Mouse (Mus musculus) retina, embryonic 14.5 days (tissue): Measurements from ENCODE around the gene Pmf1.
"Not testable (repeated sequence)": the region's sequence is repeated elsewhere in the genome, so short reads cannot be mapped to it uniquely, and the experiment has no call there.

Experiments used
- DNase-seq: peaks from one replicate; pipeline ENCODE4 v3.0.0-alpha.2; 2015; ENCODE audit warnings: low spot score

Gene Pmf1

DNA sequence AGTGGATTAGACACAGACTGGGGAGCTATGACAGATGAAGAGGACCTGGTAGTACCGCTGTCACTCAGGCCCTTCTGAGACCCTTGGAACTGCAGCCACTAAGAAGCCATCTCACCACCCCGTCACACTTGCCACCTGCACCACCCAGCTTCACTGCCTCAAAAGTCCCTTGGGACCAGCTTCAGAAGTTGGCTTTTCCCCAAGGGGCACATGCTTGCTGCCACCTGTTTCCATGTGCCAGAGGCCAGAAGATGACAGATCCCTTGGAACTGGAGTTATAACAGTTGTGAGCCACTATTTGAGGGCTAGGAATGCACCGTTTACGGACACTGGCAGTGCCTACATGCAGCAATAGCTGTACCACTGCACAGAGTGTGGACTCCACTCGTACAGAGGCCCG is 14.8 kb downstream of the Pmf1 start:
- no peak for DNase-seq

DNA sequence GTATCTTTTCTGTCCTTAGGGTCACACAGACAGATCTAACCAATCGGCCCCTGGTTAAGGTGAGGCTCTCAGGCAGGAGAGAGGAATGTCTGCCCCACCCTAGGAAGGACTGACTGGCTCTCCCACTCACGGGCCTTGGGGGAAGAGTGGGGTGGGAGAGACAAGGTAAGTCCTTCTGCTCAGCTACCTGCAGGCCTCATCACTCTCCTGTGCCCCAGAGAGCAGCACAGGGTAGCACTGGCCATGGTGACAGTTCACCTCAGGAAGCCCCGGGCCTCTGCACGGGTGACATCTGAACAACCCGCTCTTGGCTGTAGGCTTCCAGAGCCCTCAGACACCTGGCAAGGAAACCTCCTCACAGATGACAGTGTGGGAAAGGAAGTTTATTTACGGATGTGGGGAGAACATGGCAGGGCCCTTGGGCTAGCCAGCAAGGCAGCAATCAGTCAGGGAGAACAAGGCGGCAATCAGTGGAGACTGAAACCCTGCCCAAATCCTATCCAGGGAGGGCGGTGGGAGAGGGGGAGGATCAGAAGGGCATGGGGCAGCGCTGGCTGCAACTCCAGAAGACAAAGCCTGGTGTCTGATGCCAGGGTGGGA is 16.3 kb downstream of the Pmf1 start:
- DNase-seq = no peak

DNA sequence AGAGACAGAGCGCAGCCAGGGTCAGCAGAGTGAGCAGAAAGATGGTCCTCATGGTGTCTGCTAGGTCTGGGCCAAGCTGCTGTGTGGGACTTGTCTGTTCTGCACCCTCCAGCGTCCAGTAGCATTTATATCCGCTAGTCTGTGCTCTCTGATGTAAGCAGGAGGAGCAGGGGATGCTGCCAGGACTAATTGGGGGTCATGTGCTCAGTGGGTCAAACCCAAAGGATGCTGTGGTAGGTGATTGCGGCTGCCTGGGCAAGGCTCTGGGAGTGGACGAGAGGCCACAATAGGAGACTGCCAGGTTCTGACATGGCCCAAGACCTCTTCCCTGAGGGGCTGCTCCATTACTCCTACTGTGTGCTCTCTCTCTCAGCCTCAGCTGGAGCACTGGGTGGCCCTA is 25.8 kb downstream of the Pmf1 start, which contains the start of gene Bglap:
Bglap (minus strand) TSS at position 101 of the 400 bp plus-strand sequence.
- no peak for DNase-seq

DNA sequence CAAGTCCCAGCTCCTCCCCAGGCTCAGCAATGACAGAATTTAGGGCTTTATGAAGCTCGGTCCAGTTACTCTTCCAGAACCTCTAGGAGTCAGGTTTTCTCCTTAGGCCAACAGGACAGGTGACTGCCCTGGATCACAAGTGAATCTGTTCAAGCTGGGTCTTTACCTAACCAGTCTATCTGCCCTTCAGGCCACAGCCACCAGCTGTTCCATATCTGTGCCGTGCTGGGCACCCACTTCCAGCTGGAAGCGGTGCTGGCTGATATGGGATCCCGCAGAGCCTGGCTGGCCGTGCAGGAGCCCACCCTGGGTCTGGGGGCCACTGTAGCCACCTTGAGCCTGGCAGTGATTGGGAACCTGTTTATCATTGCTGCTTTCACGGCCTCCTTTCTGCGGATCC is 27.7 kb downstream of the Pmf1 start:
- DNase-seq = not testable (repeated sequence)

DNA sequence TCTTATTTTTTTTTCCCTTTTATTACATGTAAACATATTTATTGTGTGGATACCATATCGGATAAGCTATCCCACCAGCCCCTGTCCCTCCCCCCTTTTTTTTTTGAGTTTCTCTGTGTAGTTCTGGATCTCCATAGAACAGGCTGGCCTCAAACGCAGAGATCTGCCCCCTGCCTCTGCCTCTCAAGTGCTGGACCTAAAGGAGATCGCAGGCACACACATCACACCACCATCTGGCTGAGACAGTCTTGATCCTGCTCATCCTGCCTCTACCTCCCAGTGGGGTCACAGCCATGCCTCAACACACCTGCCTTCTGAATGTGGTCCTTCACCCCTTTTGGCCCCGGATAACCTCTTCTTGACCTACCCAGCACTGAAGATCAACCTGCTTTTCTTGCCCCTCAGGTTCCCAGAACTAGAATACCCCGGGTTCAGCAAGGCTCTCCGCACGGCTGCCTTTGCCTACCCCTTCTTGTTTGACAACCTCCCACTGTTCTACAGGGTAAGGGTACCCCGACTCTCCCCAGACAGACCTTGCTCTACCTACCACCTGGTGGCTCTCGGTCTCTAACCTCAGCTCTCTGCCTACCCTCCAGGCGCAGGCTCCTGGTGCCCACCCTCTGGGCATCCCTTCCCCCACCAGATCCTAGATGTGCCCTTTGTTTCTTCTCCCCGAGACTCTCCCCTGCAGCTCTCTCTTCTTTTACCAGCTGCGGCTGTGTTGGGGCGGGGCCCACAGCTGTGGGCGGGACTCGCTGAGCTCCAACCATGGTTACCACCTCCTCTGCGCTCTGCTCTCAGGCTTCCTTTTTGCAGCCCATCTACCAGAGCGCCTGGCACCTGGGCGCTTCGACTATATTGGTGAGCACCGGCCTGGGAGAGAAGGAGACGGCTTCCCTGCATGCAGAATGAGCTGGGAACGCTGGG is 28.5 kb downstream of the Pmf1 start:
- DNase-seq = peak; percentile 69

DNA sequence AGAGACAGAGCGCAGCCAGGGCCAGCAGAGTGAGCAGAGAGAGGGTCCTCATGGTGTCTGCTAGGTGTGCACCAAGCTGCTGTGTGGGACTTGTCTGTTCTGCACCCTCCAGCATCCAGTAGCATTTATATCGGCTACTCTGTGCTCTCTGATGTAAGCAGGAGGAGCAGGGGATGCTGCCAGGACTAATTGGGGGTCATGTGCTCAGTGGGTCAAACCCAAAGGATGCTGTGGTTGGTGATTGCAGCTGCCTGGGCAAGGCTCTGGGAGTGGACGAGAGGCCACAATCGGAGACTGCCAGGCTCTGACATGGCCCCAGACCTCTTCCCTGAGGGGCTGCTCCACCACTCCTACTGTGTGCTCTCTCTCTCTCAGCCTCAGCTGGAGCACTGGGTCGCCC is 31.5 kb downstream of the Pmf1 start, which contains the start of gene Bglap2:
Bglap2 (minus strand) TSS at position 101 of the 400 bp plus-strand sequence.
- not testable (repeated sequence) for DNase-seq

DNA sequence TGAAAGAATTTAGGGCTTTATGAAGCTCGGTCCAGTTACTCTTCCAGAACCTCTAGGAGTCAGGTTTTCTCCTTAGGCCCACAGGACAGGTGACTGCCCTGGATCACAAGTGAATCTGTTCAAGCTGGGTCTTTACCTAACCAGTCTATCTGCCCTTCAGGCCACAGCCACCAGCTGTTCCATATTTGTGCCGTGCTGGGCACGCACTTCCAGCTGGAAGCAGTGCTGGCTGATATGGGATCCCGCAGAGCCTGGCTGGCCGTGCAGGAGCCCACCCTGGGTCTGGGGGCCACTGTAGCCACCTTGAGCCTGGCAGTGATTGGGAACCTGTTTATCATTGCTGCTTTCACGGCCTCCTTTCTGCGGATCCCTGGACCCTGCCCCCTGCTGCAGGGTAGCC is 33.5 kb downstream of the Pmf1 start:
- not testable (repeated sequence) for DNase-seq

DNA sequence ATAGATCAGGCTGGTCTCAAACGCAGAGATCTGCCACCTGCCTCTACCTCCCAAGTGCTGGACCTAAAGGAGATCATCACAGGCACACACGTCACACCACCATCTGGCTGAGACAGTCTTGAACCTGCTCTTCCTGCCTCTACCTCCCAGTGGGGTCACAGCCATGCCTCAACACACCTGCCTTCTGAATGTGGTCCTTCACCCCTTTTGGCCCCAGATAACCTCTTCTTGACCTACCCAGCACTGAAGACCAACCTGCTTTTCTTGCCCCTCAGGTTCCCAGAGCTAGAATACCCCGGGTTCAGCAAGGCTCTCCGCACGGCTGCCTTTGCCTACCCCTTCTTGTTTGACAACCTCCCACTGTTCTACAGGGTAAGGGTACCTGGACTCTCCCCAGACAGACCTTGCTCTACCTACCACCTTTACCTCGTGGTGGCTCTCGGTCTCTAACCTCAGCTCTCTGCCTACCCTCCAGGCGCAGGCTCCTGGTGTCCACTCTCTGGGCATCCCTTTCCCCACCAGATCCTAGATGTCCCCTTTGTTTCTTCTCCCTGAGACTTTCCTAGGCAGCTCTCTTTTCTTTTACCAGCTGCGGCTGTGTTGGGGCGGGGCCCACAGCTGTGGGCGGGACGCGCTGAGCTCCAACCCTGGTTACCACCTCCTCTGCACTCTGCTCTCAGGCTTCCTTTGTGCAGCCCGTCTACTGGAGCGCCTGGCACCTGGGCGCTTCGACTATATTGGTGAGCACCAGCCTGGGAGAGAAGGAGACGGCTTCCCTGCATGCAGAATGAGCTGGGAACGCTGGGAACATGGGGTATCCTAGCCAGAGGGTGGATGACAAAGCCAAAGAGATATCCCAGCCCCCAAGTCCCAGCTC is 34.1 kb downstream of the Pmf1 start:
- DNase-seq = peak; percentile 66

DNA sequence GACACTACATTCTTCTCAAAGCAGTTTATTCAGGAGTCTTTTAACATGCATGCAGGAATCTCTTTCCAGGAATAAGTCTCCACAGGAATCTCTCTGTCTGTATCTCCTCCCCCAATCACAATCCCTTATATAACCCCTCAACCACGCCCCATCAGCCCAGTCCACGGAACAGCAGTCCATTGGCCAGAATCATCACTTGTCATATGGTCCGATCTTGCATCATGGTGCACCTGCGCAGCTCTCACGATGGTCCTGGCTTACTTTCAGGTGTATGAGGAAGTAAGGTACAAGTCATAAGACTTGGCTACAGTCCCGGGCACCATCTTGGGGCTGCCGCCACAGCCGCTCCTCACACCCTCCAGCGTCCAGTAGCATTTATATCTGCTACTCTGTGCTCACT is 37.5 kb downstream of the Pmf1 start, which contains the start of gene Bglap3:
Bglap3 (minus strand) TSS at position 101 of the 400 bp plus-strand sequence.
- DNase-seq = not testable (repeated sequence)

DNA sequence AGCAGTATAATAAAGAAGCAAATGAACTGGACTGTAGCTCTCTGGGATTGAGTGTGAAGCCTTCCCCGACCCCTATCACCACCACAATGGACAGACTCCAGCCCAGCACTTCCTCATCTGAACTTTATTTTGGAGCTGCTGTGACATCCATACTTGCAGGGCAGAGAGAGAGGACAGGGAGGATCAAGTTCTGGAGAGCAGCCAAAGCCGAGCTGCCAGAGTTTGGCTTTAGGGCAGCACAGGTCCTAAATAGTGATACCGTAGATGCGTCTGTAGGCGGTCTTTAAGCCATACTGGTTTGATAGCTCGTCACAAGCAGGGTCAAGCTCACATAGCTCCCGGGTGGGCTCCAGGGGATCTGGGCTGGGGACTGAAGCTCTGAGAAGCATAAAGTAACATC is 41.6 kb downstream of the Pmf1 start:
- not testable (repeated sequence) for DNase-seq

DNA sequence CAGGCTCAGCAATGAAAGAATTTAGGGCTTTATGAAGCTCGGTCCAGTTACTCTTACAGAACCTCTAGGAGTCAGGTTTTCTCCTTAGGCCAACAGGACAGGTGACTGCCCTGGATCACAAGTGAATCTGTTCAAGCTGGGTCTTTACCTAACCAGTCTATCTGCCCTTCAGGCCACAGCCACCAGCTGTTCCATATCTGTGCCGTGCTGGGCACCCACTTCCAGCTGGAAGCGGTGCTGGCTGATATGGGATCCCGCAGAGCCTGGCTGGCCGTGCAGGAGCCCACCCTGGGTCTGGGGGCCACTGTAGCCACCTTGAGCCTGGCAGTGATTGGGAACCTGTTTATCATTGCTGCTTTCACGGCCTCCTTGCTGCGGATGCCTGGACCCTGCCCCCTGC is 42.6 kb downstream of the Pmf1 start:
- DNase-seq = not testable (repeated sequence)

DNA sequence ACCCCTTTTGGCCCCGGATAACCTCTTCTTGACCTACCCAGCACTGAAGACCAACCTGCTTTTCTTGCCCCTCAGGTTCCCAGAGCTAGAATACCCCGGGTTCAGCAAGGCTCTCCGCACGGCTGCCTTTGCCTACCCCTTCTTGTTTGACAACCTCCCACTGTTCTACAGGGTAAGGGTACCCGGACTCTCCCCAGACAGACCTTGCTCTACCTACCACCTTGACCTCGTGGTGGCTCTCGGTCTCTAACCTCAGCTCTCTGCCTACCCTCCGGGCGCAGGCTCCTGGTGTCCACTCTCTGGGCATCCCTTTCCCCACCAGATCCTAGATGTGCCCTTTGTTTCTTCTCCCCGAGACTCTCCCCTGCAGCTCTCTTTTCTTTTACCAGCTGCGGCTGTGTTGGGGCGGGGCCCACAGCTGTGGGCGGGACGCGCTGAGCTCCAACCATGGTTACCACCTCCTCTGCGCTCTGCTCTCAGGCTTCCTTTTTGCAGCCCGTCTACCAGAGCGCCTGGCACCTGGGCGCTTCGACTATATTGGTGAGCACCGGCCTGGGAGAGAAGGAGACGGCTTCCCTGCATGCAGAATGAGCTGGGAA is 43.2 kb downstream of the Pmf1 start:
- peak; percentile 41 for DNase-seq

DNA sequence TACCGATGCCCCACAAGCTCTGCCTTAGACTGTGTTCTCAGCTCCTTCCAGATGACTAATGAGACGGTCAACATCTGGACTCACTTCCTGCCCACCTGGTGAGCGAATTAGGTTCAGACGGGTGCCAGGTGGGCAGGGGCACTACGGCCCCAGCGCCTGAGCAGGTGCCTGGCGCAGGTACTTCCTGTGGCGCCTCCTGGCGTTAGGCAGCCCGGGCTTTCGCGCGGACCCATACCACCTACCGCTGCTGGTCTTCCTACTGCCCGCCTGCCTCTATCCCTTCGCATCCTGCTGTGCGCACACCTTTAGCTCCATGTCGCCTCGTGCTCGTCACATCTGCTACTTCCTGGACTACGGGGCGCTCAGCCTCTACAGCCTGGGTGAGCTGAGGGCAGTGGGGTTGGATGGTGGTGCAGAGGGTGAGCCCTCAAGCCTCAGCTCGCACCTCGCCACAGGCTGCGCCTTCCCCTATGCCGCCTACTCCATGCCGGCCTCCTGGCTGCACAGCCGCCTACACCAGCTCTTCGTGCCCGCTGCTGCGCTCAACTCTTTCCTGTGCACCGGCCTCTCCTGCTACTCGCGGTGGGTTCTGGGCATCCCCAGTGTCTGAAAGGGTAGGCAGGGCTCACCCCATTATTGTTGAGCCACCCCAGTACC is 44.3 kb downstream of the Pmf1 start:
- DNase-seq = no peak

DNA sequence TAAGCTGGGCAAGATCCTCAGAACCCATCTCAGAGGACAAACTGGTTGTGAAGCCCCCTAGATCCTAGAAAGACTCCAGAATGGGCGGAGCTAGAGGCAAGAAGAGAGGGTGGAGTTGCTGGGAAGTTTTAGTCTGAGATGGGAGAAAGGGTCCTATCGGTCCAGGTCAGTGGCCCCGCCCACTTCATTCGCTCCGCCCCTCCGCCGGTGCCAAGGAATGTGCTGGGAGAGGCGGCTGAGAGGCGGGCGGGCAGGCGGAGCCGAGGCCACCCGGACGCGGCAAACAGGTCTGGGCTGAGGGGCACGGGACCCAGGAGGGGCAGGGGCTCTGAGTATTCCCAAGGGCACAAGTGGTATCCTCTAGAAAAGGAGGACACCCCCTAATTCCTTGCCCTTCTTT is 45.8 kb downstream of the Pmf1 start, which contains the start of gene Paqr6:
Paqr6 (plus strand) TSS at position 248 of the 400 bp plus-strand sequence.
- DNase-seq = peak; percentile 43

DNA sequence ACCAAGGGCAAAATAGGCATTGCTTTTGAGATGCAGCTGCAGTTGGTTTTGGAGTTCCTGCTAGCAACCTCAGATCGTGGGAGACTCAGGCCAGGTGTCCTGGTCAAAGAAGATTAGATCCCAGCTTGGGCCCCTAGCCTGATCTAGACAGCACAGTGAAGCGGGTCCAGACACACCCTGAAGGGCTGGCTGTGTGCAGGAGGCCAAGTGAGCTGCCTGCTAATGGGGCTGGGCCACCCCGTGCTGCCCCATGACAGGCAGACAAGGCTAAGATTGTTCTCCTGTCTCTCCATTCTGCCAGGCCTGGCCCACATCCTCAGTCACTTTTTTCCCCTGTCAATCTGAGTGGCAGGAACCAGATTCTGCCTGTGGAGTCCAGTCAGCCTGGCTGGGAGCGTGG is 46.4 kb downstream of the Pmf1 start:
- no peak for DNase-seq

DNA sequence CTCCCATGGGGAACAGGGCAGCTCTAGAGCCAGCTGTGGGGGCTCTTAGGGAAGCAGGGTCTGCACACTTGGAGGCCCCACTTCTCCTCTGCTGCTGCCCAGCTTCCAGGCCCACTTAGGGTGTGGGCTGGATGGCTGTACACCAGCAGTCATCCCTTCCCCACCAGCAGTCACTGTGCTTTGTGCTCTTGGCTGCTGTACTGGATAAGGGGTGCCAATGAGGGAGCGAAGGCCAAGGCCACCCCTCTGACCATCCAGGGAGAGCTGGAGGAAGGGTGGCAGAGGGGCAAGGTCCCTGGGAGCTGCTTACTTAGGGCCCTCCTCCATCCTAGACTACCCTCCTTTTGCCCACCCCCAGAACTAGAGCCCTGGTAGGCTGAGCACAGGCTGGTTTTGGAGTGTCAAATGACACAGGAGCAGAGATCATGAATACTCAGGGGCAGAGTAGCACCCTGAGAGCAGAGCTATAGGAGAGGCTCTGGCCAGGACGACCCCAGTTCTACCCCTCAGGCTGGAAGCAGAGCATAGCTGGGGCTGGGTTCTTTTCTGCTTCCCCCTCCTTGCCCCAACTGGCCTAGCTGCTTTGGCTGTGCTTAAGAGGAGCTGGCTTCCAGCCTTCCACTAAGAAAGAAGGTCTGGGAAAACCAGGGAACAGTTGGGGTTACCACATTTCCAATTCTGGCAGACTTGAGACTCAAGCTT is 48.4 kb downstream of the Pmf1 start:
- no peak for DNase-seq

DNA sequence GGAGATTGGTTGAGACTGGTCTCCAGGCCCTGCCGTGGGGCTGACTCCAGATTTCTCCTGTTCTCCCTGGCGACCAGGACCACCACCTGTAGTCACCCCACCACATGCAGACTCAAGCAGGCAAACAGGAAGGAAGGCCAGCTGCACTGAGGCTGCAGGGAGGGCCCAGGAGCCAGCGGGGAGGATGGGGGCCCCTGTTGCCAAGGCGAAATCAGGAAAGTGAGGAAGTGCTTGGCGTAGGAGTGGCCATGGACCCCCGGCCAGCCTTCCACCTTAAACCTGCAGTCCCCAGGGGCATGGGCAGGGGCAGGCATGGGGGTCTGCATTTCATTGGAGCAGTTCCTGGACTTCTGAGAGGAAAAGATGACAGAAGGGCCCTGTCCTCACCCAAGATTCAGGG is 49.0 kb downstream of the Pmf1 start:
- DNase-seq = no peak

DNA sequence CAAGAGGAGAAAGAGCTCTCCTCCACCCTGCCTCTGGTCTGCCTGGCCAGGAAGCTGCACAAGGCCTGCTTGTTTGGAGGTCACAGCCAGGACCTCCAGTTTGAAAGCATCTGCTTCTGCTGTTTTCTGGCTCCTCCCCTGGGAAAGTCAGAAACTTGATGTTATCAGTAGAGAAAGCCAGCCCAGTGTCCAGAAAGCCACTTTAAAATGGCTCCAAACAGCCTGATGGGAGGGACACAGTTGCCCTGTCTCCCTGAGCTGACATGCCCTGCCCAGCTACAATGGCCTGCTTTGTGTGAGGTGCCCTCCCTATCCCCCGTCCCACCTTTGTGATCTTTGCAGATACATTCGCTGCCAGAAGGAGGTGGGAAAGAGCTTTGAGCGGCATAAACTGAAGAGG is 50.1 kb downstream of the Pmf1 start:
- DNase-seq = no peak

DNA sequence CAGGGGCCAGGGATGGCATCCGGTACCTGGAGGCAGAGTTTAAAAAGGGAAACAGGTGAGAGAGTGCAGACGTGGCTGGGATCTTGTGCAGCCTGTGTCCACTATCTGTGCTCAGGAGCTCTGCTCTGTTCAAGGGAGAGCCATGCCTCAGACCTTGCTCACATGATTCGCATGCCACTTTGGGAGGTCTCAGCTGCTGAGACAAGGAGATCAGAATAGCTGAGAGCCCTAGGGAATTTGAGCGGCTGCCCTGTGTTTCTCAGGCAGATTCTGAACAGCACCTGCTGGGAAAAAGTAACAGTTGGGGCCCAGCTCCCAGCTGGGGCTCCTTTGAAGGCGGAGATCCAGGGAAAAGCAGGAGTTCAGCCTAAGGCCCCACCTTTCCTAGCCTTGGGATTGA is 50.5 kb downstream of the Pmf1 start:
- DNase-seq = peak; percentile 23

DNA sequence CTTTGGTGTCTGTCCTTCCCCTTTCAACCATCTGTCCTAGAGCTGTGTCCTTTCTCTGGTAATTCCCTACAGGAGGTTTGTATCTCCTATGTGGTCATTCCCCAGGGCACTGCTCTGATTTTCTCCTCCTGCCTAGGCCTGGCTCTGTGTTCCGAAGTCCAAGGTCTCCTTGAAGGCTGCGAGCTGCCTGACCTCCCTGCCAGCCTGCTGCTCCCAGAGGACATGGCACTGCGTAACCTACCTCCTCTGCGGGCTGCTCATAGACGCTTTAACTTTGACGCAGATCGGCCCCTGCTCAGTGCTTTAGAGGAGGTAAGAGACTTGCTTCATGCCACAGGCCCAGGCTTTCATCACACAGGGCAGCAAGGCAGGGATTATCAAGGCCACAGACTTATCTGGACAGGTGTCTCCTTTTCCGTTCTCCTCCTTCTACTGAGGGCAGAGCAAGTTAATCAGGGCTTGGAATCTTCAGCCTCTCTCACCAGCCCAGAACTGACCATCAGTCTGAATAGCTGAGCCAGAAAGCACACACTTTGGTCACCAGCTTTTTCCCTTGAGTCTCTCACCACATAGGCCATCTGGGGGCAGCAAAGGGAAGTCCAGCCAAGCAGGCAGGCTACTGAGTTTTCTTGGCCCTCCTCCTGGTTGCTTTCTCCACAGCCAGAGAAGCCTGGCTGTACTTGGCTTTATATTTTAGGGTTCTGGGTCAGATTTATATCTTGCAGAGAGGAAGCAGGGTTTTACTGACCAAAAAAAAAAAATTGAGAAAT is 55.5 kb downstream of the Pmf1 start:
- DNase-seq = no peak
